Mouse (Mus musculus) midbrain, postnatal 0 days (tissue): Measurements from ENCODE around the gene Zscan12. TPM values are rescaled to one million over a fixed set of nuclear protein-coding genes. Genes with fewer than 3 reads are reported as not detected.

Experiments
- ATAC-seq: fragments of 200-750 bp; cut with Nextera tagmentation; 2 replicates; pipeline ENCODE4 v1.8.0; 2017; ENCODE audit warnings: moderate number of reproducible peaks, mild to moderate bottlenecking, moderate TSS enrichment, moderate library complexity; ENCODE audit not compliant: low FRiP score
- DNase-seq: peaks from one replicate; pipeline ENCODE4 v3.0.0-alpha.2; 2015; ENCODE audit warnings: low spot score
- H3K27ac ChIP-seq: fragments of 300-500 bp; sonication (generic); 2 replicates; pipeline ENCODE4 v1.5.1; 2014; ENCODE audit warnings: low read depth, mild to moderate bottlenecking, low read length, mixed read lengths
- H3K27me3 ChIP-seq: fragments of 300-500 bp; sonication (generic); 2 replicates; pipeline ENCODE4 v1.6.1; 2014; ENCODE audit warnings: low read length, control low read depth, mixed read lengths; ENCODE audit not compliant: insufficient read depth
- H3K36me3 ChIP-seq: fragments of 300-500 bp; sonication (generic); 2 replicates; pipeline ENCODE4 v1.6.1; 2014; ENCODE audit warnings: low read length, control low read depth, mixed read lengths; ENCODE audit not compliant: insufficient read depth
- H3K4me1 ChIP-seq: fragments of 300-500 bp; sonication (generic); 2 replicates; pipeline ENCODE4 v1.6.1; 2014; ENCODE audit warnings: mild to moderate bottlenecking, control low read depth, antibody characterized with exemption, low read length, mixed read lengths; ENCODE audit not compliant: insufficient read depth
- H3K4me2 ChIP-seq: fragments of 300-500 bp; sonication (generic); 2 replicates; pipeline ENCODE4 v1.6.1; 2014; ENCODE audit warnings: low read depth, mild to moderate bottlenecking, low read length, mixed read lengths; ENCODE audit not compliant: poor library complexity, severe bottlenecking
- H3K4me3 ChIP-seq: fragments of 300-500 bp; sonication (generic); 2 replicates; pipeline ENCODE4 v1.5.1; 2014; ENCODE audit warnings: low read depth, mild to moderate bottlenecking, low read length, moderate library complexity
- H3K9ac ChIP-seq: fragments of 300-500 bp; sonication (generic); replicated peaks from 2 replicates; pipeline ENCODE4 v1.6.1; 2014; ENCODE audit warnings: mild to moderate bottlenecking, low read length, moderate library complexity, mixed read lengths; ENCODE audit not compliant: poor library complexity, severe bottlenecking
- H3K9me3 ChIP-seq: fragments of 300-500 bp; sonication (generic); 2 replicates; pipeline ENCODE4 v1.6.1; 2016; ENCODE audit warnings: low read length, control low read depth
- CTCF ChIP-seq: IDR thresholded peaks from 2 replicates; pipeline ENCODE4 v1.5.1; 2016; ENCODE audit warnings: antibody characterized with exemption, mild to moderate bottlenecking
- WGBS: fragments of 180-500 bp; shearing (Covaris S2); extraction: QIAGEN DNeasy Blood & Tissue Kit; methylation state at CpG from one replicate; pipeline ENCODE4 v1.1.7; 2014; 5-methylcytosine and 5-hydroxymethylcytosine counted together
- polyA plus RNA-seq: library from polyadenylated mRNA; unstranded; fragments of >200 nt; fragmentation: Nextera tagmentation; extraction: Ambion mirVana; gene quantifications from 2 replicates; pipeline ENCODE4 v1.2.1, GENCODE M21; 2015
- total RNA-seq: library from RNA; depleted of rRNA; stranded (reverse); fragments of >200 nt; gene quantifications from 2 replicates; pipeline ENCODE4 v1.2.3, GENCODE M21; 2014

Zscan12 gene
- total and polyA plus RNA-seq, 2 experiments from 2014 or later = 5.0 to 7.2 TPM

- Histone ChIP-seq H3K4me3 (no peak within 1 kb of the TSS), H3K4me2 (no peak within 1 kb of the TSS), H3K9me3 (no peaks in the 10 kb centered on the region), H3K27ac (no peak within 1 kb of the TSS), H3K4me1 (no peaks in the 10 kb centered on the region), H3K36me3 (no peaks in the 10 kb centered on the region), H3K27me3 (no peaks in the 10 kb centered on the region), H3K9ac (no peak within 1 kb of the TSS)
- 95% methylated on average over 1 of the region's 1 CpGs for WGBS
- TF ChIP-seq CTCF = no peak
- no peak for DNase-seq
- no peak for ATAC-seq
Observed at GRCm38 (mm10) chr13:21346610-21347009, 16.0 kb upstream of the Zscan12 start, which contains the start of gene Olfr1367. TSS of gene Olfr1367 (plus strand) at chr13:21346910.

DNA sequence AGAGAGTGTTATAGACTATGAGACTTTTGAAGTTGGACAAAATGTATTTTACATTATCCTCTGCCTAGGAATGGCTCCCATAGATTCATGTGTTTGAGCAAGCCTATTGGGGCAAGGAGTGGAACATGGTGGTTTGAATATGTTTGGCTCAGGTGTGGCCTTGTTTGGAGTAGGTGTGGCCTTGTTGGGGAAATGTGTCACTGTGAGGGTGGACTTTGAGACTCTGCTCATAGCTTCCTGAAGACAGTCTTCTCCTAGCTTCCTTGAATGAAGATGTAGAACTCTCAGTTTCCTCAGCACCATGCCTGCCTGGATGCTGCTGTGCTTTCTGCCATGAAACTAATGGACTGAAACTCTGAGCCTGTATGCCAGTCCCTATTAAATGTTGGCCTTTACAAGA lies 12.0 kb upstream of the Zscan12 start:
- no peak overlapping the region for H3K4me2 ChIP-seq
- H3K4me1 ChIP-seq = no peaks in the 10 kb centered on the region
- no peaks in the 10 kb centered on the region for H3K27me3 ChIP-seq
- no peak overlapping the region for H3K27ac ChIP-seq
- no peak overlapping the region for H3K9ac ChIP-seq
- H3K9me3 ChIP-seq = no peaks in the 10 kb centered on the region
- DNase-seq (no peak), ATAC-seq (no peak)
- no peaks in the 10 kb centered on the region for H3K36me3 ChIP-seq
- no peak overlapping the region for H3K4me3 ChIP-seq
- no peak for TF ChIP-seq CTCF

DNA sequence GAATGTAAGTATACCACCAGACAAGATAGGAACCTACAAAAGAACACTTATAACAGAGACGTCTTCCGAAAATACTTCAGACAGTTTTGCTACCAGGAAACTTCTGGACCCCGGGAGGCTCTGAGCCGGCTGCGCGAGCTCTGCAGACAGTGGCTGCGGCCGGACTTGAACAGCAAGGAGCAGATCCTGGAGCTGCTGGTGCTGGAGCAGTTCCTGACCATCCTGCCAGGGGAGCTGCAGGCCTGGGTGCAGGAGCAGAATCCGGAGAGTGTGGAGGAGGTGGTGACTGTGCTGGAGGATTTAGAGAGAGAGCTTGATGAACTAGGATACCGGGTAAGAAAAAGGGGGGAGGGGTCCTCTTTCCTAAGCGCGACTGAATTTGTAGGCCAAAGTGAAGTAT lies 1.1 kb downstream of the Zscan12 start:
- no peak overlapping the region for H3K27ac ChIP-seq
- peak overlapping the region; percentile 62 for H3K4me3 ChIP-seq
- peak overlapping the region; percentile 48 for H3K4me2 ChIP-seq
- DNase-seq (no peak), ATAC-seq (no peak)
- no peak for TF ChIP-seq CTCF
- H3K27me3 ChIP-seq = no peaks in the 10 kb centered on the region
- H3K9me3 ChIP-seq = no peaks in the 10 kb centered on the region
- peaks cover 8% of the 10 kb centered on the region; the same call in 1 of the 2 replicates for H3K36me3 ChIP-seq
- H3K4me1 ChIP-seq = peaks cover 11% of the 10 kb centered on the region
- no peak overlapping the region for H3K9ac ChIP-seq
- WGBS = 65% methylated on average over 12 of the region's 12 CpGs

DNA sequence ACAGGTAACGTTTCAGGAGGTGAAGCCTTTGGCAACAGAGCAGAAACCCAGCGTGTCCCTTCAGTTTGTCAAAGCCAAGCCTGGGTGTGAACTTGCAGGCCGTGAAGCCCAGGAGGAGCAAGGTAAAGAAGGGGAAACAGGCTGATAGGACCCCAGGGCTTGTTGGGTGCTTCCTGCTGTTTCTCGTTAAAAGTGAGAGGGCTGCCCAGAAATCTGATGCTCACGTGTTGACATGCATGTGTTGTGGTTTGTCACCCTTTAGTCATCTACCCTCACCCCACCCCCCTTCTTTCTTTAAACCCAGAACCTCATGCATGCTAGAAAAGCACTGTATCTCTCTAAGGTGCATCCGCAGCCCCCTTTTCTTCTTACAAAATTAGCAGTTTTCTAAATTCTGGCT lies 4.0 kb downstream of the Zscan12 start:
- H3K9ac ChIP-seq = 0 out of 2 replicates have a peak overlapping the region, but pooled peaks have one; percentile 4
- no peak overlapping the region for H3K4me2 ChIP-seq
- TF ChIP-seq CTCF = no peak
- peaks cover 11% of the 10 kb centered on the region for H3K4me1 ChIP-seq
- H3K27ac ChIP-seq = no peak overlapping the region
- H3K9me3 ChIP-seq = no peaks in the 10 kb centered on the region
- DNase-seq = no peak
- WGBS = 83% methylated on average over 6 of the region's 6 CpGs
- H3K4me3 ChIP-seq = no peak overlapping the region
- peaks cover 29% of the 10 kb centered on the region for H3K36me3 ChIP-seq
- no peak for ATAC-seq
- H3K27me3 ChIP-seq = no peaks in the 10 kb centered on the region

DNA sequence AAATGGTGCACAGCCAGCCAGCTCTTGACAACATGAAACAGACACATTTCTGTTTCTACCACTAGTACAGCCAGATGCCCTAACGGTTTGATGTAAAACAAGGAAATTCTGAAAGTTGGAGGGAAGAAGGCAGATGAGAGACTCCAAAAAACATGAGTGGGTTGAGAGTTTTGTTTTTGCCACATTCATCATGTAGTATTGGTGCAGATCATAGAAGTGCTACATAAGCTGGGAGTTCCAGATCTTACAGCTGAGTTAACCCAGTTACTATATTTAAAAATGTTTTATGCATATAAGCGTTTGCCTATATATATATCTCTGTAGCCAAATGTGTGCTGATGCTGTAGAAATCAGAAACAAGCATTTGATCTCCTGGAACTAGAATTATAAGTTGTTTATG lies 10.1 kb downstream of the Zscan12 start:
- no peak overlapping the region for H3K4me3 ChIP-seq
- DNase-seq = no peak
- no peak overlapping the region for H3K27ac ChIP-seq
- 90% methylated on average over 2 of the region's 2 CpGs for WGBS
- no peak for TF ChIP-seq CTCF
- no peaks in the 10 kb centered on the region for H3K27me3 ChIP-seq
- H3K9ac ChIP-seq = no peak overlapping the region
- no peaks in the 10 kb centered on the region for H3K4me1 ChIP-seq
- H3K36me3 ChIP-seq = peaks cover 25% of the 10 kb centered on the region
- no peaks in the 10 kb centered on the region for H3K9me3 ChIP-seq
- ATAC-seq = no peak
- no peak overlapping the region for H3K4me2 ChIP-seq

- TF ChIP-seq CTCF = no peak
- WGBS = 90% methylated on average over 2 of the region's 2 CpGs
- Histone ChIP-seq H3K4me3 (no peak overlapping the region), H3K27ac (no peak overlapping the region), H3K36me3 (no peaks in the 10 kb centered on the region), H3K4me1 (no peaks in the 10 kb centered on the region), H3K9ac (no peak overlapping the region), H3K9me3 (no peaks in the 10 kb centered on the region), H3K4me2 (no peak overlapping the region), H3K27me3 (no peaks in the 10 kb centered on the region)
- ATAC-seq (no peak), DNase-seq (no peak)
Observed at GRCm38 (mm10) chr13:21377773-21378172, 15.2 kb downstream of the Zscan12 start.
